Mouse (Mus musculus): ENCODE measurements around the gene Gm30191. TPM values are rescaled to one million over a fixed set of nuclear protein-coding genes. Genes with fewer than 3 reads are reported as not detected.
"Not testable (repeated sequence)": the region's sequence is repeated elsewhere in the genome, so short reads cannot be mapped to it uniquely, and the experiment has no call there.

Gene Gm30191
- total RNA-seq, 2 experiments from 2014 or later: not detected

GRCm38 (mm10) chr4:134252131-134252910 lies 5.6 kb downstream of the Gm30191 start:
- no peak for DNase-seq

- DNase-seq: no peak
Observed at GRCm38 (mm10) chr4:134252911-134253721, 6.4 kb downstream of the Gm30191 start.

- DNase-seq: no peak
Observed at GRCm38 (mm10) chr4:134253722-134254324, 7.1 kb downstream of the Gm30191 start, which contains the start of gene Grrp1. TSS of gene Grrp1 (minus strand) at chr4:134254106.

GRCm38 (mm10) chr4:134254835-134255234 lies 8.1 kb downstream of the Gm30191 start:
- DNase-seq: no peak

- DNase-seq: no peak
Observed at GRCm38 (mm10) chr4:134255854-134256253, 9.1 kb downstream of the Gm30191 start.

GRCm38 (mm10) chr4:134256407-134257197 lies 9.9 kb downstream of the Gm30191 start:
- no peak for DNase-seq

GRCm38 (mm10) chr4:134257198-134258009 lies 10.7 kb downstream of the Gm30191 start:
- DNase-seq: no peak

- no peak for DNase-seq
Observed at GRCm38 (mm10) chr4:134258354-134258753, 11.6 kb downstream of the Gm30191 start.

- DNase-seq: peak; percentile 84
Observed at GRCm38 (mm10) chr4:134263191-134263590, 16.5 kb downstream of the Gm30191 start.

- no peak for DNase-seq
Observed at GRCm38 (mm10) chr4:134265860-134266585, 19.3 kb downstream of the Gm30191 start.

GRCm38 (mm10) chr4:134268102-134268655 lies 21.4 kb downstream of the Gm30191 start:
- DNase-seq: no peak

GRCm38 (mm10) chr4:134269622-134270021 lies 22.9 kb downstream of the Gm30191 start:
- not testable (repeated sequence) for DNase-seq

- no peak for DNase-seq
Observed at GRCm38 (mm10) chr4:134271979-134272378, 25.2 kb downstream of the Gm30191 start.

- no peak for DNase-seq
Observed at GRCm38 (mm10) chr4:134272731-134273416, 26.1 kb downstream of the Gm30191 start.

GRCm38 (mm10) chr4:134273417-134274345 lies 26.9 kb downstream of the Gm30191 start:
- no peak for DNase-seq

GRCm38 (mm10) chr4:134284942-134285341 lies 38.2 kb downstream of the Gm30191 start:
- no peak for DNase-seq

- DNase-seq: peak; percentile 58
Observed at GRCm38 (mm10) chr4:134286226-134287167, 39.8 kb downstream of the Gm30191 start.
